Mouse (Mus musculus): ENCODE measurements around the gene Rap1gds1. TPM values are rescaled to one million over a fixed set of nuclear protein-coding genes. Genes with fewer than 3 reads are reported as not detected.
A peak's percentile ranks its signal among the peaks of the same experiment; 100 is the strongest.

The Rap1gds1 gene
- polyA plus RNA-seq, 1 experiment from 2014 or later = 107 TPM

GRCm38 (mm10) chr3:138889214-138889613, 185.8 kb downstream of the Rap1gds1 start:
- H3K27ac ChIP-seq (ENCODE audit: low read depth, low read length) = no peak overlapping the region
- 70% methylated on average over 4 of the region's 4 CpGs for WGBS
- H3K36me3 ChIP-seq (ENCODE audit: control insufficient read depth, insufficient read depth, low read length) = no peaks in the 10 kb centered on the region
- H3K9ac ChIP-seq (replicated peaks; ENCODE audit: low read depth, low read length) = no peak overlapping the region
- H3K27me3 ChIP-seq (ENCODE audit: control insufficient read depth, insufficient read depth, low read length) = no peaks in the 10 kb centered on the region
- no peak overlapping the region for H3K4me3 ChIP-seq (ENCODE audit: low read depth, low read length)
- peaks cover 4% of the 10 kb centered on the region for H3K4me1 ChIP-seq (ENCODE audit: control insufficient read depth, insufficient read depth, low read length)
- no peak overlapping the region for H3K4me2 ChIP-seq (ENCODE audit: low read depth, low read length)
- H3K9me3 ChIP-seq (ENCODE audit: control insufficient read depth, low read length) = no peaks in the 10 kb centered on the region
- no peak for ATAC-seq (ENCODE audit: low read depth)

- Histone ChIP-seq H3K4me2 (ENCODE audit: low read depth, low read length) (no peak overlapping the region), H3K36me3 (ENCODE audit: control insufficient read depth, insufficient read depth, low read length) (no peaks in the 10 kb centered on the region), H3K27ac (ENCODE audit: low read depth, low read length) (no peak overlapping the region), H3K27me3 (ENCODE audit: control insufficient read depth, insufficient read depth, low read length) (no peaks in the 10 kb centered on the region), H3K9ac (replicated peaks; ENCODE audit: low read depth, low read length) (no peak overlapping the region), H3K4me1 (ENCODE audit: control insufficient read depth, insufficient read depth, low read length) (no peaks in the 10 kb centered on the region), H3K9me3 (ENCODE audit: control insufficient read depth, low read length) (no peaks in the 10 kb centered on the region), H3K4me3 (ENCODE audit: low read depth, low read length) (no peak overlapping the region)
- ATAC-seq (ENCODE audit: low read depth) = no peak
- 85% methylated on average over 5 of the region's 5 CpGs for WGBS
Observed at GRCm38 (mm10) chr3:138886121-138886520, 188.9 kb downstream of the Rap1gds1 start.

DNA sequence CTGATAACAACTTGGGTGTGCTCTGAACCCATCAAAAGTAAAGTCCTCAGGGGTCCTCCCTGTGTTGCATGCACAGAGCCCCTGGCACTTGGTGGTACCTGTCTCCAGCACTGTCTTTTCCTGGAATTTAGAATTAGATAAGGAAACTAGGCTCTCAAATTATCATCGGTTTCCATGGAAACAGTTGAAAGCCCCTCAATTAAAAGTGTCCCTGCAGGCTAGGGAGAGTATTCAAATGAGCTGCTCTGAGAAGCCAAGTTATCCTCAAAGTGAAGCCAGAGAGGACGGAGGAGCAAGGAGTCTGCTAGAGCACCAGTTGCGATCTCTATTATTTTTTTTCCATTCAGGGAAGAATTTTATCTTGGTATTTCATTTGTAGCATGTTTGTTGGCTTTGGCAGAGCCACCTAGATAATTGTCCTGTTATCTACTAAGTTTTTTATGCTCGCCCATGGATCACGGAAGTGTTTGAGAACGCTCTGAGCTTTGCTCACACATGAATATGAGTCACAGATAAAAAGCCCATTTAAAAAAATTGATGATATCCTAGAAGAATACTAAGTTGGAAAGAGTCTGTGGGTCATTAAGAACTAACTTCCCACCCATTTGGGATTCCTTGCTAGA, 193.2 kb downstream of the Rap1gds1 start:
- H3K9me3 ChIP-seq (ENCODE audit: control insufficient read depth, low read length) = no peaks in the 10 kb centered on the region
- no peak overlapping the region for H3K4me2 ChIP-seq (ENCODE audit: low read depth, low read length)
- no peak overlapping the region for H3K27ac ChIP-seq (ENCODE audit: low read depth, low read length)
- H3K4me1 ChIP-seq (ENCODE audit: control insufficient read depth, insufficient read depth, low read length) = no peaks in the 10 kb centered on the region
- 80% methylated on average over 6 of the region's 6 CpGs for WGBS
- H3K4me3 ChIP-seq (ENCODE audit: low read depth, low read length) = no peak overlapping the region
- ATAC-seq (ENCODE audit: low read depth) = peak; percentile 39; the same call in 1 of the 2 replicates
- no peak overlapping the region for H3K9ac ChIP-seq (replicated peaks; ENCODE audit: low read depth, low read length)
- H3K36me3 ChIP-seq (ENCODE audit: control insufficient read depth, insufficient read depth, low read length) = no peaks in the 10 kb centered on the region
- H3K27me3 ChIP-seq (ENCODE audit: control insufficient read depth, insufficient read depth, low read length) = no peaks in the 10 kb centered on the region

- H3K27ac ChIP-seq (ENCODE audit: low read depth, low read length) = no peak overlapping the region
- 0 out of 2 replicates have a peak, but pooled peaks have one; percentile 9 for ATAC-seq (ENCODE audit: low read depth)
- 92% methylated on average over 11 of the region's 11 CpGs for WGBS
- H3K9ac ChIP-seq (replicated peaks; ENCODE audit: low read depth, low read length) = no peak overlapping the region
- H3K27me3 ChIP-seq (ENCODE audit: control insufficient read depth, insufficient read depth, low read length) = no peaks in the 10 kb centered on the region
- H3K4me2 ChIP-seq (ENCODE audit: low read depth, low read length) = no peak overlapping the region
- no peak overlapping the region for H3K4me3 ChIP-seq (ENCODE audit: low read depth, low read length)
- H3K36me3 ChIP-seq (ENCODE audit: control insufficient read depth, insufficient read depth, low read length) = no peaks in the 10 kb centered on the region
- H3K9me3 ChIP-seq (ENCODE audit: control insufficient read depth, low read length) = no peaks in the 10 kb centered on the region
- H3K4me1 ChIP-seq (ENCODE audit: control insufficient read depth, insufficient read depth, low read length) = no peaks in the 10 kb centered on the region
Observed at GRCm38 (mm10) chr3:138880999-138881724, 193.8 kb downstream of the Rap1gds1 start.

GRCm38 (mm10) chr3:138877741-138878140, 197.3 kb downstream of the Rap1gds1 start:
- Histone ChIP-seq H3K27ac (ENCODE audit: low read depth, low read length) (no peak overlapping the region), H3K27me3 (ENCODE audit: control insufficient read depth, insufficient read depth, low read length) (no peaks in the 10 kb centered on the region), H3K4me3 (ENCODE audit: low read depth, low read length) (no peak overlapping the region), H3K4me1 (ENCODE audit: control insufficient read depth, insufficient read depth, low read length) (no peaks in the 10 kb centered on the region), H3K9ac (replicated peaks; ENCODE audit: low read depth, low read length) (no peak overlapping the region), H3K4me2 (ENCODE audit: low read depth, low read length) (no peak overlapping the region), H3K9me3 (ENCODE audit: control insufficient read depth, low read length) (no peaks in the 10 kb centered on the region), H3K36me3 (ENCODE audit: control insufficient read depth, insufficient read depth, low read length) (0 out of 2 replicates have a peak, but pooled peaks cover 3% of the 10 kb centered on the region)
- 76% methylated on average over 4 of the region's 4 CpGs for WGBS
- ATAC-seq (ENCODE audit: low read depth) = no peak

DNA sequence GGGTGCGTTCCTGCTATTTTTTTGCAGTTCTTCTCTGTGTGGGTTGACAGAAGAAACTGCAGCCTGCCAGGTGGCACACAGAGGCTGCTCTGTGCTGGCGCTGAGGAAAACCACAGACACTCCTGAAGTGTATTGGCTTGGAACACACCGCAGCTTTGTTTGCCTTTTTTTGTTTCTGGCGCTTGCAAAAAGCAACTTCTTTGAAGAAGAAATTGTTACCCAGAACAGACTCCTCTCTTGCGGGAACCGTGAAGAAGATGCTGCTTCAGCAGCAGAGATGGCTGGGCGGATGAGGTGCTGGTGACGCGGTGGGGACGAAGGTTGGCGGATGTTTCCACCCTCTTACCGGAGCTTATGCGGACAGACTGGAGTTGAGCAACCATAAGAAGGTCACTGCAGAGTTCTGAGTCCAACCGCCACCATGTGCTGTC, 198.1 kb downstream of the Rap1gds1 start:
- H3K4me1 ChIP-seq (ENCODE audit: control insufficient read depth, insufficient read depth, low read length) = no peaks in the 10 kb centered on the region
- H3K36me3 ChIP-seq (ENCODE audit: control insufficient read depth, insufficient read depth, low read length) = 0 out of 2 replicates have a peak, but pooled peaks cover 3% of the 10 kb centered on the region
- H3K27me3 ChIP-seq (ENCODE audit: control insufficient read depth, insufficient read depth, low read length) = no peaks in the 10 kb centered on the region
- H3K9me3 ChIP-seq (ENCODE audit: control insufficient read depth, low read length) = no peaks in the 10 kb centered on the region
- H3K9ac ChIP-seq (replicated peaks; ENCODE audit: low read depth, low read length) = no peak overlapping the region
- 84% methylated on average over 14 of the region's 14 CpGs for WGBS
- H3K27ac ChIP-seq (ENCODE audit: low read depth, low read length) = no peak overlapping the region
- ATAC-seq (ENCODE audit: low read depth) = no peak
- H3K4me2 ChIP-seq (ENCODE audit: low read depth, low read length) = no peak overlapping the region
- no peak overlapping the region for H3K4me3 ChIP-seq (ENCODE audit: low read depth, low read length)

DNA sequence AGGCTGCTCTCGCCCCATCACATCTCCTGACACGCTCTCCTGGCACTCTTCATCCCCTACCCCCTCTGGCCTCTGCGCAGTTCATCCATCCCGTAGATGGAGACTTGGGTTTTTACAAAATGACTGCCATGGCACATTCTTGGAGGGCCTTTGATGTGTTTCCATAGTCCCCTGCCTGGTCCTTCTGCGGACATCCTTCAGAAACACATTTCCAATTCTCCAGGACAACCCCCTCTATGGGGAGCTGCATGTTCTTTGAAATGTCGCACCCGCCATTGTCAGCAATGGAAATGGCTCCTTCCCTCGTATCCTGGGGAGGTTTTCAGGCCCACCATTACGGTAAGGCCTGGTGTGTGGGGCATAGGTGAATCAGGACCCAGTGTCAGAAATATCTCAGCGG, 198.6 kb downstream of the Rap1gds1 start:
- Histone ChIP-seq H3K9ac (replicated peaks; ENCODE audit: low read depth, low read length) (no peak overlapping the region), H3K4me1 (ENCODE audit: control insufficient read depth, insufficient read depth, low read length) (no peaks in the 10 kb centered on the region), H3K36me3 (ENCODE audit: control insufficient read depth, insufficient read depth, low read length) (0 out of 2 replicates have a peak, but pooled peaks cover 3% of the 10 kb centered on the region), H3K27me3 (ENCODE audit: control insufficient read depth, insufficient read depth, low read length) (no peaks in the 10 kb centered on the region), H3K27ac (ENCODE audit: low read depth, low read length) (no peak overlapping the region), H3K4me2 (ENCODE audit: low read depth, low read length) (no peak overlapping the region), H3K4me3 (ENCODE audit: low read depth, low read length) (no peak overlapping the region), H3K9me3 (ENCODE audit: control insufficient read depth, low read length) (no peaks in the 10 kb centered on the region)
- peak; percentile 49; the same call in 1 of the 2 replicates for ATAC-seq (ENCODE audit: low read depth)
- WGBS = 75% methylated on average over 10 of the region's 10 CpGs

GRCm38 (mm10) chr3:138875936-138876335, 199.1 kb downstream of the Rap1gds1 start:
- WGBS = 95% methylated on average over 6 of the region's 6 CpGs
- no peak for ATAC-seq (ENCODE audit: low read depth)
- Histone ChIP-seq H3K4me2 (ENCODE audit: low read depth, low read length) (no peak overlapping the region), H3K4me1 (ENCODE audit: control insufficient read depth, insufficient read depth, low read length) (no peaks in the 10 kb centered on the region), H3K4me3 (ENCODE audit: low read depth, low read length) (no peak overlapping the region), H3K36me3 (ENCODE audit: control insufficient read depth, insufficient read depth, low read length) (0 out of 2 replicates have a peak, but pooled peaks cover 3% of the 10 kb centered on the region), H3K9ac (replicated peaks; ENCODE audit: low read depth, low read length) (no peak overlapping the region), H3K9me3 (ENCODE audit: control insufficient read depth, low read length) (no peaks in the 10 kb centered on the region), H3K27ac (ENCODE audit: low read depth, low read length) (no peak overlapping the region), H3K27me3 (ENCODE audit: control insufficient read depth, insufficient read depth, low read length) (no peaks in the 10 kb centered on the region)
